Mouse (Mus musculus) neutrophil, adult 5-6 weeks (primary cell): ENCODE data around the gene Wdr89. TPM values are rescaled to one million over a fixed set of nuclear protein-coding genes. Genes with fewer than 3 reads are reported as not detected.

Experiments
- ATAC-seq: fragments of 151-379, 151-347 bp; 2 replicates; pipeline ENCODE4 v1.8.0; 2017; ENCODE audit warnings: mild to moderate bottlenecking, moderate TSS enrichment; ENCODE audit not compliant: insufficient number of reproducible peaks, poor library complexity, low FRiP score, severe bottlenecking; ENCODE audit errors: extremely low read depth
- total RNA-seq: library from RNA; stranded (forward); fragments of 200-1000 nt; gene quantifications from 2 replicates; pipeline ENCODE4 v1.2.3, GENCODE M21; 2017

Wdr89 gene
- total RNA-seq, 1 experiment from 2014 or later, result 12.8 TPM

- ATAC-seq, result no peak
Measured at GRCm38 (mm10) chr12:75671759-75672315, 2.5 kb upstream of the Wdr89 start.

DNA sequence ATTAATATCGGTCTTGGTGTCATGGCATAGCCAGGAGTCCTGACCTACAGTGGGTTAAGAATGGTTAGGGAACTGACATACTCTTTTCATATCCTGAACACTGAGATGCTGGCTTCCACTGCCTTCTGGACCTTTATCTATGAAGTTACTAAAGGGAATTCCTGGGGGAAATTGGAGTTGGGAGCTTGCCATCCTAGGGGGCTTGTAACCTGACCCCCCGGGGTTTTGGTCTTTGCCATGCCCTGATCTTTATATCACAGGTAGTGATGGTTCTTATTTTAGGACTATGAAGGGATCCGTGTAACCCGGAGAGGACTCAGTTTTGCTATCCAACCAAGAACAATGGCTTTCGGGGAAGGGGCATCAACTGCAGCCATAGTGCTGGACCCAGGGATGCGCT lies 1.3 kb upstream of the Wdr89 start:
- no peak for ATAC-seq

- no peak for ATAC-seq
Measured at GRCm38 (mm10) chr12:75668916-75669257, 450 bp downstream of the Wdr89 start.

GRCm38 (mm10) chr12:75668221-75668620 lies 1.1 kb downstream of the Wdr89 start:
- ATAC-seq, result no peak

DNA sequence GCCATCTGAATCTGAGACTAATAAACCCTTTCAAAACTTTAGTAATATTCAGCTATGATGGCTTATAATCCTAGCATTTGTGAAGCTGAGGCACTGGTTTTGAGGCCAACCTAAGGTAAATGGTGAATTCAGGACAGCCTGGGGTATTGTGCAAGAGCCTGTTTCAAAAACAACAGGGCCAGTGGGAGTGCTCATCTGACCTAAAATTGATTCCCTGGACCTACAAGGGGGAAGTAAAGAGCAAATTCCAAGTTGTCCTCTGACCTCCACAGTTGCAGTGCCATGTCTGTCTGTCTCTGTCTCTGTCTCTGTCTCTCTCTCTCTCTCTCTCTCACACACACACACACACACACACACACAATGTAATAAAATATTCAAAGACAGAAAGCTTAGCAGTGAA lies 2.4 kb downstream of the Wdr89 start:
- no peak for ATAC-seq

DNA sequence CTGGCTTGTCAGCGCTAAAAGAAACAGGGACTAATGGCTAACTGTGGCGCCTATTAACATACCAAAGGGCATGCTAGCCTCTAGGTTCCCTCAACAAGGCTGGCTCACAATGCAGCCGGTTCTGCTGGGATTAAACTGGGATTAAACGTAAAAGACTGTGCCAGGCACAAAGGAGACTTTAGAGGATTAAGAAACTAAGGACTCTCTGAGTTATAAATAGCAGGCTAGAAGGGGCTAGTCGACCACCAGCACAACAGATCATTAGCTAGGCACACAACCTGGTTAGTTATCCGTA lies 4.9 kb downstream of the Wdr89 start:
- no peak for ATAC-seq

DNA sequence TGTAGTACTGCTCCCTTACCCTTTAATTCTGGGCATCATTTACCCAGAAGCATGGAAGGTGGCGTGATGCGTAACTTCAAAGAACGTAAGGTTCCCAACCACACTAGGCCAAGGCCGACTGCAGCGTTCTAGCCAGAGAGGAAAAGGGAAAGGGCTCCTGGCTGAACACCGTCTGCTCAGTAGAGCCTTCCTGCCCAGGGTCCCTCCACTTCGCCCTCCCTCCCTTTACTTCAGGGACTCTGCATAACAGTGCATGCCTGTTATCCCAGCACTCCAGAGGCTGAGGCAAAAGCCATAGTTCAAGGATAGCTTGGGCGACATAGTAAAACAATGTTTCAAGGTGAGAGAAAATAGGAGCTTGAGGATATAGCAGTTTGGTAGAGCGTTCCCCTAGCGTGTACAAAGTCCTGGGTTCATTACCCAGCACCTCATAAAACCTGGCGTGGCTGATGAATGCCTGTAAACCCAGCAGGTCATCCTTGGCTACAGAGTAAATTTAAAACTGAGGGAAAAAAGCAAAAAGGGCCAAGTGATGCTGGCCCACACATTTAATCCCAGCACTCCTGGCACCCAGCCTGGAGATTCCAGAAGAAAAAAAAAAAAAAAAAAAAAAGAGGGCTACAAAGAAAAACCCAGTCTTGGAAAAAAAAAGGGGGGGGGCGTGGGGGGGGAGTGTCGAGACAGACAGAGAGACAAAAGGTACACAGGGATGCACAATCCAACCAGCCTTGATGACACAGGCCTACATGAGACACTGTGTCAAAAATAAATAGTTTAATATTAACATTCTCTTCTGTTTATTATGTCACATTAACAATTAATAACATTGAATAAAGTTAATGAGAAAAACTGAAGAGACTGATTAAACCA lies 5.5 kb downstream of the Wdr89 start:
- no peak for ATAC-seq

GRCm38 (mm10) chr12:75662376-75662775 lies 7.0 kb downstream of the Wdr89 start:
- ATAC-seq, result no peak

DNA sequence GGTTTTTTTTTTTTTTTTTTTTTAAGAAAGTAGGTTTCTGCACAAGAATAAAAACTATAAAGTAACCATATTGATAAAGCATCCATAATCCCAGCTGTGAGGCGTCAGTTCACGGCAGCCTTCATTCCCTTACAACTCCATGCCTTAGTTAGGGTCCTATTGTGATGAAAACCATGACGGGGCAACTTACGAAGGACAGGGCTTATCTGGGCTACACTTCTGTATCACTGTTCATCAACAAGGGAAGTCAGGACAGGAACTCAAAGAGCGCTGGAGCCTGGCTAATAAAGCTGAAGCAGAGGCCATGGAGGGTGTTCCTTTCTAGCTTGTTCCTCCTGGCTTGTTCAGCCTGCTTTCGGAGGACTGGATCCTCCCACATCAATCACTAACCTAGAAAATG lies 10.9 kb downstream of the Wdr89 start:
- no peak for ATAC-seq

DNA sequence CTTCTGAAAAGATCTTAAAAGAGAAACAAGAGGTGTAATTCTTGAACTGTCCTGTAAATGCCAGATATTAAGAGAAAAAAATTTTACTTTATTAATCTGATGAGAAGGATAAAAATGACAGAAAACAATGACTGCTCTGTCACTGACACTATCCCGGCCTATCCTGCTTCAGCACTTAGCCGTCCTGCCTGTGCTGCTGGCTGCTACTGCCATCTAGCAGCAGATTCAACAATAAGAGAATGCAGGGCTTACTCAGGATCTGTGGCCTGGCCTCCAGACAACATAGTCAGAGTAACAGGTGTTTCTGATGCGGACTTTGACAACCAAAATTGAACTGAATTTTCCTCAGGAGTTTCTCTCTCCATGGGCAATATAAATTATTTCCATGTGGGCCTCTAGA lies 12.8 kb downstream of the Wdr89 start:
- no peak for ATAC-seq

DNA sequence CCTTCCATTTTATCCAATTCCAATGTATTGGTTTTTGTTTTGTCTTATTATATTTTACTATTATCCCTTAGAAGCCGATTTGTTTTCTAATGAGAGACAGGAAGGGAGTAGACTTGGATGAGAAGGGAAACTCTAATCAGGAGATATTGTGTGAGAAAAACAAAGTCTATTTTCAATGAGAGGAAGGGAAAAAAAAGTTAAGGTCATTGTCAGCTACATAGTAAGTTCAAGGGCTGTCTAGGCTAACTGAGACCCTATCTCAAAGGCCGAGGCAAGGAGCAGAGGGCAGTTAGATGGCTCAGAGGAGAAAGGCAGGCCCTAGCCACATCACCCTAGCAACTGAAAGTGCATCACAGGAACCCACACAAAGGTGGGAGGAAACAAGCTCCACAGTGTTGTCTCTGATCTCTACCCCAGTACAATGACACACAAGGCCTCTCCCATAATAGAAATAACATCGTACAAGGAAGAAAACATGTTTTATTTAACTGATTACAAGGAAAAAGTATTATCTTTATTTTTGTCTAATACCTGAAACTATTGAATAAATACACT lies 15.0 kb downstream of the Wdr89 start:
- no peak for ATAC-seq

DNA sequence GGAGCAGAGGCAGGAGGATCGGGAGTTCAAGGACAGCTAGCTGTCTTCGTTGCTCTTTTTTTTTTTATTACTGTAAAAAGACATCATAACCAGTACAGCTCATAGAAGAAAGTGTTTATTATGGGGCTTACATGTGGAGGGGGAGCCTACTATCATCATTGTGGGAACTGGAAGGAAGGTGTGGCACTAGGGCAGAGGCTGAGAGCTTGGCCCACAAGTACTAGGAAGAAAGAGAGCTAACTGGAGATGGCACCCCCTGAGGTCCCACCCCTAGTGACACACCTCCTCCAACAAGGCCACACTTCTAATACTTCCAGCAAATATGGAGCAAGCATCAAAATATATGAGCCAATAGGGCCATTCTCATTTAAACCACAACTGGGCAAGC lies 19.6 kb downstream of the Wdr89 start:
- ATAC-seq, result no peak

DNA sequence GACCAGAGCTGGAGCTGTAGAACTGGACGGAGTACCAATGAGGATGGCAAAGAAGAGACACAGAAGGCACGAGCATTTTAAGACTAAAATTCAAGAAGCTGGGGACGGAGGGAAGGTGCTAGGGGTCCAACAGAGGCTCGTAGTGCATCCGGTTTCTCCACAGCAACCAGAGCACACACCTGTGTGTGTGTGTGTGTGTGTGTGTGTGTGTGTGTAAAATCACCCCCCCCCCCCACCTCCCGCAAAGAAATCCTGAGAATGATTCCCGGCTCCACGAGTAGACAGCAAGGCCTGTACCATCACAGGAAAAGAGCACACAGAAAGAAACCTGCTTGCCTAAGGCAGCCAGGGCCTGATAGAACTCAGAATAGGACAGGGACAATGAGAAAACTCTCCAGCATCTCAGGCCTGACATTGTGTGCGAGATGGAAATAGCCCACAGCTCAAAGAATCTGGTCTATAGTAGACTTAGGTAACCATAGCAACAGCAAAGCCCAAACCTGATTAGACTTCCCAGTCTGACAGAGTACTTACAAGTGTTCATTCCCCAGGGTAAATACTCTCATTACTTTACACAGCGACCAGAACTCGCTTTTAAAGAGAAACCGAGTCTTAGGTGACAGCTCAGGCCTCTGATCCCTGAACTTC lies 20.2 kb downstream of the Wdr89 start:
- no peak for ATAC-seq

DNA sequence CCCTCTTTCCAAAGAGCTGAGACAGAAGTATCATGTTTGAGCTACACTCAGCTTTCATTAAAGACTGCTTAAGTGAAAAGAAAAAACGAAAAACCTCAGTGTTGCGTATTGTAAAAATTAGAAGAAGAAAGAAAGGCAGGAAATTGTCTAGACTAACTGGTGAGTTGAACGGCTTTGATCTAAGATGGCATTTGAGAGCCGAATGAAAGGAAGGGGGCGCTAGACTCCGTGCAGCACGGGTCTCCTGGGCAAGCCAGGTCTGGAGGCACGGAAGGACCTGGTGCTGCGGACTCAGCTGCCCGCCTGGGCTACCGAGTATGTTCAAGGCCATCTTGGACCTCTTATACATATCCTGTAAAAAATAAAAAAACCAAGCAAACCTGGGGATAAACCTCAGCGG lies 21.1 kb downstream of the Wdr89 start:
- ATAC-seq, result no peak

- no peak for ATAC-seq
Measured at GRCm38 (mm10) chr12:75647663-75648062, 21.7 kb downstream of the Wdr89 start.

- no peak for ATAC-seq
Measured at GRCm38 (mm10) chr12:75645780-75646179, 23.6 kb downstream of the Wdr89 start.

GRCm38 (mm10) chr12:75641726-75642125 lies 27.6 kb downstream of the Wdr89 start:
- ATAC-seq, result no peak

GRCm38 (mm10) chr12:75638345-75638744 lies 31.0 kb downstream of the Wdr89 start:
- ATAC-seq, result no peak

DNA sequence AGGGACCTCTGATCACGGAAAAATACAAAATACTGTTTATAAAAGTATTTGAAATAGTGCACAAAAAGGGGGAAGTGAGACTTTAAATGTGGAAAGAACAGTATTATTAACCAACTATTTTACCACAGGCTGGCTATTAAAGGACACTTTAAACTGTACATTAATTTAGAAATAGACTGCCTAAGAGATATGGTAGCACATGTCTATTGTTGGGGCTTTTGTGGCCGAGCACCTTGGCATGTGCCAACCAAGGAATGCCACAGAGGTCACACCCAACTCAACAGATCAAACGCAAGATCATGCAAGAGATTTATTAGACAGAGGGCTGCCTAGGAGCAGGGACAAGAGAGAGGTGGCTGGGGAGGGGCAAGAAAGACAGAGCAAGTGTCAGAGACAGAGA lies 32.2 kb downstream of the Wdr89 start:
- ATAC-seq, result no peak

- ATAC-seq, result no peak
Measured at GRCm38 (mm10) chr12:75635771-75636430, 33.4 kb downstream of the Wdr89 start.
